ENCODE assay signal across 11 mouse cellular contexts in the genomic region with DNA sequence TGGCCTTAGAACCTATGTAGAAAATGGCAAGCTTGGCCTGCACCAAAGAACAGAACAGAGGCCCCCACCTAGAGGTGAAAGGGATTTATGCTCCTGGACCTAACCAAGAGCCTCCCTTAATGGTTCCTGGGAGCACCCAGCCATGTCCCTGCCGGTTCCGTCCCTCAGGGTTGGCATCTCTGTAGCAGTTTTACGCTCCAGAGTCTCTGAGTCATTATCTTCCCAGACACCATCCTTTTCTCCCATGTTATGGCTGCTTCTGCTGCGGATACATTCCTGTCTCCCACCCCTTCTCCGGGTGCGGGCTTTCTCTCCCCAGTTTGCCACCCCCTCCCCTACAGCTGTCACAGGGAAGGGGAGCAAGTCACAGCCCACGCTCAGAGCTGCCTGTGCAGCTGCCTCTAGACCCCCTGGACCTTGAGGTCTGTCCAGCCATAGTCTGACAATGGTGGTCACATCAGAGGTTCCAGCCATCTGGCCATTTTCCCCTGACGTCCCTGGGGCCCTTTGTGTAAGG.
A peak's percentile ranks its signal among the peaks of the same experiment; 100 is the strongest.
DNase-seq lines count a peak whose midpoint lies in the region; ATAC-seq and TF ChIP-seq lines count a peak whose summit lies in the region.
"Had no signal": no experiment of that assay in that cellular context is flagged by ENCODE, and none has a peak within 500 bp of the region (broad histone marks: within the 10 kb centered on the region; RNA-seq: fewer than 3 reads in every experiment).

No protein-coding gene starts in this region.

- TF ChIP-seq CTCF in left cerebral cortex, adult 2 months (IDR thresholded peaks at IDR 0.05) = no peak; the same call in 1 of the 2 replicates

- no peaks in the 10 kb centered on the region for H3K27me3 ChIP-seq in hindbrain, embryonic 13.5 days
- no peaks in the 10 kb centered on the region for H3K27me3 ChIP-seq in neural tube, embryonic 14.5 days (ENCODE audit: control insufficient read depth, insufficient read depth, low read length)

- H3K27ac ChIP-seq in left cerebral cortex, adult 2 months = peak overlapping the region; percentile 54
- H3K27ac ChIP-seq in hindbrain, embryonic 13.5 days = peak overlapping the region; percentile 85
- peak overlapping the region; percentile 59 for H3K27ac ChIP-seq in neural tube, embryonic 14.5 days (ENCODE audit: low read depth, low read length)
- H3K27ac ChIP-seq: gastrocnemius, adult 2 months; heart, embryonic 13.5 days had no signal

- H3K9me3 ChIP-seq in hindbrain, embryonic 13.5 days = no peaks in the 10 kb centered on the region
- no peaks in the 10 kb centered on the region for H3K9me3 ChIP-seq in neural tube, embryonic 14.5 days (ENCODE audit: control insufficient read depth, low read length)
- H3K9me3 ChIP-seq: heart, embryonic 13.5 days had no signal

- H3K36me3 ChIP-seq in hindbrain, embryonic 13.5 days = no peaks in the 10 kb centered on the region
- H3K36me3 ChIP-seq in neural tube, embryonic 14.5 days (ENCODE audit: control insufficient read depth, insufficient read depth, low read length) = no peaks in the 10 kb centered on the region
- H3K36me3 ChIP-seq: heart, embryonic 13.5 days had no signal

- ATAC-seq in hindbrain, embryonic 13.5 days (ENCODE audit: low FRiP score) = no peak
- 0 out of 2 replicates have a peak, but pooled peaks have one; percentile 35 for ATAC-seq in neural tube, embryonic 14.5 days (ENCODE audit: low read depth)

- intact Hi-C loops in left cerebral cortex, adult 2 months (cut with DNase I) = no loop called here
- intact Hi-C loops in left cerebral cortex, postnatal 10 days (cut with DNase I) = no loop called here

- H3K9ac ChIP-seq in hindbrain, embryonic 13.5 days = no peak overlapping the region
- no peak overlapping the region for H3K9ac ChIP-seq in neural tube, embryonic 14.5 days (replicated peaks; ENCODE audit: low read depth, low read length)
- H3K9ac ChIP-seq: heart, embryonic 13.5 days had no signal

- H3K4me2 ChIP-seq in hindbrain, embryonic 13.5 days = no peak overlapping the region
- H3K4me2 ChIP-seq in neural tube, embryonic 14.5 days (ENCODE audit: low read depth, low read length) = no peak overlapping the region
- H3K4me2 ChIP-seq: heart, embryonic 13.5 days had no signal

- WGBS in hindbrain, embryonic 13.5 days = 51% methylated on average over 8 of the region's 8 CpGs
- WGBS in neural tube, embryonic 14.5 days = 42% methylated on average over 8 of the region's 8 CpGs

- peaks cover 58% of the 10 kb centered on the region for H3K4me1 ChIP-seq in hindbrain, embryonic 13.5 days (replicated peaks)
- H3K4me1 ChIP-seq in neural tube, embryonic 14.5 days (ENCODE audit: control insufficient read depth, insufficient read depth, low read length) = peaks cover 24% of the 10 kb centered on the region

- DNase-seq in cerebellum, postnatal 10 days = peak; percentile 66 to 76
- no peak for DNase-seq in cerebellum, adult 11 months
- DNase-seq in left cerebral cortex, adult 2 months (ENCODE audit: extremely low spot score in 1 of 2, low spot score in 2 of 2) = no peak
- DNase-seq in left cerebral cortex, postnatal 10 days (ENCODE audit: extremely low spot score in 1 of 2, low spot score in 2 of 2) = no peak
- DNase-seq in thymus, postnatal 4 days = no peak
- no peak for DNase-seq in lung, postnatal 4 days
- DNase-seq: gastrocnemius, adult 2 months; liver had no signal

- H3K4me3 ChIP-seq in left cerebral cortex, adult 2 months = no peak overlapping the region
- H3K4me3 ChIP-seq in hindbrain, embryonic 13.5 days = no peak overlapping the region
- H3K4me3 ChIP-seq in neural tube, embryonic 14.5 days (ENCODE audit: low read depth, low read length) = no peak overlapping the region
- H3K4me3 ChIP-seq: gastrocnemius, adult 2 months; heart, embryonic 13.5 days had no signal

Comparison
In these comparisons a context has a peak if more than half of its experiments do, and no peak if none do; other contexts are left out.
1. DNase-seq: peak in cerebellum, postnatal 10 days (2 of 2); none in cerebellum, adult 11 months (single experiment), left cerebral cortex, adult 2 months (0 of 2), left cerebral cortex, postnatal 10 days (0 of 2), thymus, postnatal 4 days (single experiment) and lung, postnatal 4 days (0 of 2).
2. Peak in every context shown above with its lines, with median percentiles within 50 percentile points of each other: H3K27ac ChIP-seq.